Mouse (Mus musculus) liver, adult 2 months (tissue): Measurements from ENCODE around the gene Elovl7. TPM values are rescaled to one million over a fixed set of nuclear protein-coding genes. Genes with fewer than 3 reads are reported as not detected.

Source experiments
- DNase-seq: peaks from one replicate; pipeline ENCODE4 v3.0.0-alpha.2; 2011; ENCODE audit warnings: low read depth, low spot score; ENCODE audit errors: extremely low read depth
- H3K27ac ChIP-seq: fragments of 200-500 bp; replicated peaks from 2 replicates; pipeline ENCODE4 v1.5.1; 2012; ENCODE audit warnings: low read depth, mild to moderate bottlenecking, control low read depth, inconsistent platforms, low read length; ENCODE audit not compliant: insufficient read depth
- H3K27me3 ChIP-seq: fragments of 200-500 bp; 2 replicates; pipeline ENCODE4 v1.6.1; 2012; ENCODE audit warnings: mild to moderate bottlenecking, moderate library complexity, low read length, inconsistent platforms; ENCODE audit not compliant: control insufficient read depth, insufficient read depth
- H3K36me3 ChIP-seq: fragments of 200-500 bp; 2 replicates; pipeline ENCODE4 v1.6.1; 2012; ENCODE audit warnings: low read length, inconsistent platforms; ENCODE audit not compliant: control insufficient read depth, insufficient read depth
- H3K4me1 ChIP-seq: fragments of 200-500 bp; 2 replicates; pipeline ENCODE4 v1.6.1; 2011; ENCODE audit warnings: low read length; ENCODE audit not compliant: control insufficient read depth, insufficient read depth
- H3K4me3 ChIP-seq: fragments of 200-500 bp; 2 replicates; pipeline ENCODE4 v1.5.1; 2011; ENCODE audit warnings: low read depth, mild to moderate bottlenecking, control low read depth, low read length, moderate library complexity; ENCODE audit not compliant: insufficient read depth
- H3K79me2 ChIP-seq: fragments of 200-500 bp; 2 replicates; pipeline ENCODE4 v1.6.1; 2012; ENCODE audit warnings: inconsistent platforms, mild to moderate bottlenecking, low read length, moderate library complexity; ENCODE audit not compliant: control insufficient read depth, insufficient read depth
- H3K9ac ChIP-seq: fragments of 200-500 bp; 2 replicates; pipeline ENCODE4 v1.6.1; 2012; ENCODE audit warnings: low read depth, mild to moderate bottlenecking, control low read depth, inconsistent platforms, low read length
- CTCF ChIP-seq: fragments of 200-500 bp; IDR thresholded peaks from 2 replicates; pipeline ENCODE4 v1.5.1; 2011; ENCODE audit warnings: low read depth, low read length, control low read depth
- POLR2A ChIP-seq: fragments of 200-500 bp; IDR thresholded peaks from 2 replicates; pipeline ENCODE4 v1.6.1; 2011; ENCODE audit warnings: low read length, control low read depth; ENCODE audit not compliant: insufficient read depth; ENCODE audit errors: extremely low read depth
- WGBS: fragments of 180-500 bp; shearing (Covaris S2); methylation state at CpG from one replicate; pipeline ENCODE4 v1.1.7; 2018; 5-methylcytosine and 5-hydroxymethylcytosine counted together
- polyA plus RNA-seq: library from polyadenylated mRNA; depleted of rRNA; stranded (reverse); fragments of >200 nt; gene quantifications from 2 replicates; pipeline ENCODE4 v1.2.3, GENCODE M21; 2012
- total RNA-seq: library from RNA; depleted of rRNA; stranded (reverse); fragments of >200 nt; gene quantifications from 2 replicates; pipeline ENCODE4 v1.2.3, GENCODE M21; 2014

The Elovl7 gene
- total and polyA plus RNA-seq, 2 experiments = 0.05 to 0.09 TPM

- Histone ChIP-seq H3K4me1 (no peaks in the 10 kb centered on the region), H3K4me3 (no peak overlapping the region), H3K79me2 (no peaks in the 10 kb centered on the region), H3K27ac (no peak overlapping the region), H3K9ac (no peak overlapping the region), H3K27me3 (no peaks in the 10 kb centered on the region), H3K36me3 (no peaks in the 10 kb centered on the region)
- TF ChIP-seq CTCF = no peak
- no peak for TF ChIP-seq POLR2A
- 89% methylated on average over 6 of the region's 6 CpGs for WGBS
- no peak for DNase-seq
Observed at GRCm38 (mm10) chr13:108278592-108278991, 64.4 kb downstream of the Elovl7 start.

- Histone ChIP-seq H3K4me3 (no peak overlapping the region), H3K79me2 (no peaks in the 10 kb centered on the region), H3K36me3 (no peaks in the 10 kb centered on the region), H3K27ac (no peak overlapping the region), H3K27me3 (no peaks in the 10 kb centered on the region), H3K4me1 (no peaks in the 10 kb centered on the region; the same call in 1 of the 2 replicates), H3K9ac (no peak overlapping the region)
- TF ChIP-seq CTCF (no peak), POLR2A (no peak)
- WGBS = 91% methylated on average over 2 of the region's 2 CpGs
- no peak for DNase-seq
Observed at GRCm38 (mm10) chr13:108284312-108284711, 70.1 kb downstream of the Elovl7 start.

GRCm38 (mm10) chr13:108287953-108288352, 73.7 kb downstream of the Elovl7 start:
- no peaks in the 10 kb centered on the region for H3K36me3 ChIP-seq
- H3K4me3 ChIP-seq = no peak overlapping the region
- H3K27ac ChIP-seq = no peak overlapping the region
- H3K27me3 ChIP-seq = no peaks in the 10 kb centered on the region
- H3K4me1 ChIP-seq = no peaks in the 10 kb centered on the region; the same call in 1 of the 2 replicates
- no peaks in the 10 kb centered on the region for H3K79me2 ChIP-seq
- TF ChIP-seq POLR2A (no peak), CTCF (no peak)
- no peak overlapping the region for H3K9ac ChIP-seq
- DNase-seq = no peak
- WGBS = 63% methylated on average over 3 of the region's 3 CpGs

GRCm38 (mm10) chr13:108289436-108289835, 75.2 kb downstream of the Elovl7 start:
- Histone ChIP-seq H3K4me3 (0 out of 2 replicates have a peak overlapping the region, but pooled peaks have one; percentile 24), H3K27ac (no peak overlapping the region), H3K36me3 (no peaks in the 10 kb centered on the region), H3K79me2 (no peaks in the 10 kb centered on the region), H3K27me3 (no peaks in the 10 kb centered on the region), H3K9ac (no peak overlapping the region), H3K4me1 (no peaks in the 10 kb centered on the region; the same call in 1 of the 2 replicates)
- TF ChIP-seq CTCF = no peak
- WGBS = 55% methylated on average over 3 of the region's 3 CpGs
- peak; percentile 21 for DNase-seq

- Histone ChIP-seq H3K4me1 (no peaks in the 10 kb centered on the region; the same call in 1 of the 2 replicates), H3K4me3 (no peak overlapping the region), H3K79me2 (no peaks in the 10 kb centered on the region), H3K9ac (no peak overlapping the region), H3K36me3 (no peaks in the 10 kb centered on the region), H3K27me3 (no peaks in the 10 kb centered on the region), H3K27ac (no peak overlapping the region)
- WGBS = 83% methylated on average over 4 of the region's 4 CpGs
- no peak for DNase-seq
- TF ChIP-seq POLR2A (no peak), CTCF (no peak)
Observed at GRCm38 (mm10) chr13:108290314-108290713, 76.1 kb downstream of the Elovl7 start.

- H3K4me3 ChIP-seq = no peak overlapping the region; the same call in 1 of the 2 replicates
- 0 out of 2 replicates have a peak overlapping the region, but pooled peaks have one; percentile 30 for H3K9ac ChIP-seq
- WGBS = 14% methylated on average over 12 of the region's 12 CpGs
- H3K27me3 ChIP-seq = no peaks in the 10 kb centered on the region
- peak; percentile 28 for DNase-seq
- H3K4me1 ChIP-seq = no peaks in the 10 kb centered on the region
- H3K36me3 ChIP-seq = no peaks in the 10 kb centered on the region
- H3K79me2 ChIP-seq = no peaks in the 10 kb centered on the region
- no peak for TF ChIP-seq POLR2A
- no peak for TF ChIP-seq CTCF
- H3K27ac ChIP-seq = peak overlapping the region; percentile 44
Observed at GRCm38 (mm10) chr13:108297350-108298093, 83.3 kb downstream of the Elovl7 start.
